Mouse (Mus musculus): ENCODE measurements at regions not wholly inside any gene's neighbourhood (a gene's known extent, or its start where the extent isn't known, plus 50 kb on each side); places are given as distances from the start of the nearest gene placed in this dataset.

DNA sequence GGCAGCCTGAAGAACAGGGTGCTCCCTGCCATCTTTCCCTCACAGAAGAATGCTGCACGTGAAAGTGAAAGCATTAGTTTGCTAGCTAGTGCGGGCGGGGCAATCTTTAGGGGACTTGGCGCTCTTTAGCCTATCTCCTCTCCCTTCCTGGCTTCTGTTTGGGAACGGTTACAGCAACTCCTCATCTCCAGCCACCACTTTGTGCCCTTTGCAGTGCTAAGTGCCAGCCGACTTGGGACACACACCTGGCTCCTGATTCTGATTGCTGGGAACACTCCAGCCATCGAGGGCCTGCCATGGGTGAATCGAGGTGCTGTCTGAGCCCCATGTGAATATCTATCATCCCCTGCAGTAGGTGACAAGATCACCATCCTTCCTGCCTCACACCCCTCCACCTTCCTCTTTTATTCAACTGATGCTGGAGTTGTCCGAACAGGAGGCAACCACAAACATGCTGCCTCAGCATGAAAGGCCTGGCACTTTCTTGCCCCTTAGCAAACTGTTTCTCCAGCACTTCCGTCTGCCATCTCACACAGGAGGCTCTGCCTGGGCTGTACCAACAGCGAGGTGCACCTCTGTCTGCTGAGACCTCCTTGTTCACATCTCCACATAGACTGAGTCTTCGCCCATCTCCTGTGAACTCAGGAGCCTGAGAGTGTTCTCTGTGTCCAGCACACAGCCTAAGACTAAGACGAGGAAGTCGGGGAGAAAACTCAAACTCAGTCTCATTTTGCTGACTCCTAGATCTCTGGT is 66.2 kb upstream of the Glrp1 start:
- no peak for DNase-seq (ENCODE audit: low spot score in 2 of 2)

DNA sequence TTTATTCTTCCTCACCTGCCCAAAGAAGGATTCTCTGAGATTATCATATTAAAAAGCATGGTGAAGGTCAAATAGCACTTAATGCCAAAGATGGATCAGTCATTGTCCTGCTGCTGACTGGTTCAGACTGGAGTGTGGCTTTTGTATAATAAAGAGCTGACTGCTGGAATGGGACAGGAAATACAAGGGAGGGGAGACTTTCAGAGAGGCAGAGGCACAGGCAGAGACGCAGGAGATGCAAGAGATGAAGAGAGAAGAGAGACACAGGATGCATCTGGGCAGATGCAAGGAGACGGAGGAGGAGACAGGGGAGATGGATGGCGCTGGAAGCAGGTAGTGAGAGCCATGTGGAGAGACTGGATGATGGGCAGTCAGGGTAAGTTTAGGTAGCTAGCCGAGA is 65.4 kb upstream of the Glrp1 start:
- DNase-seq (ENCODE audit: low spot score in 2 of 2): no peak

DNA sequence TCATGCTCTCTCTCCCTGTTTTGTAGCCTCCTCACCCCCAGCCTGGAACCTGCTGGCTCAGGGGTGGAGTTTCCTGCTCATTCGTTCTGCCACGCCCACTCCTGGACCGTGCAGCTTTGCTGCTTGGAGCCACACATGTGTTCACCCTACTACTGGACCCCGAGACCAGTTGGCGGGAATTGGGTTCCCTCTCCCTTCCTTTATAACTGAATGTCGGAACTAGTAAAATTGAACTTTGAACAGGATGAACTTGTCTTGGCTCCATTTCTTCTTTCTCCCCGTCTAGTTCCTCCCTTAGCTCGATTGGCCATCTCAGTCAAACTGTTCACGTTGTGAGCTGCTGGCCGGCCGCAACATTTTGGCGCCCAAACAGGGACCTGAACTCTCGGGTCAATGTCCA is 62.3 kb upstream of the Glrp1 start:
- DNase-seq (ENCODE audit: low spot score in 2 of 2): no peak

DNA sequence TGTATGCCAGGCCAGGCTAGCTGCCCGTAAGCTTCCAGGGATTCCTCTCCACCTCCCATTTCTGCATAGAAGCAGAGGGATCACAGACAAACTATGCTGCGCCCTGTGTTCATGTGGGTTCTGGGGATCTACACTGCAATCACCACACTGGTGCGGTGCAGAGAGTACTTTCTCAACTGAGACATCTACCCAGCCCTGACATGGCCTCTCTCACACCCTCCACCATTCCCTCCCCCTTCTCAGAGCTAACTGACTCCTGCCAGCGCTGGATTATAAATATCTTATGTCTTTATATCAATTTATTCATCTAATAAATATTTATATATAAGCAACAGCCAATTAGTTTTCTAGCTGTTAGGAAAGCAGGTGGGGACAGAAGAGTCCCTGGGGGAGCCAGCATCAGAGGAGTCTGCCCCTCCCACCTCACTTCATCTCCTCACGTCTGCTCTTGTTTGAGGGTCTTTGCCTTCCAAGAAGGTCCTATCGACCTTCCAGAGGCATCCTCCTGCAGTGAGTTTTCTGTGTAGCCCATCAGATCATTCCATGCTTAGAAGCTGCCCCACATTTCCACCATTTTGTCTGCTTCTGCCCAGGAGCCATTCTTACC is 58.7 kb upstream of the Glrp1 start:
- no peak for DNase-seq (ENCODE audit: low spot score in 2 of 2)

DNA sequence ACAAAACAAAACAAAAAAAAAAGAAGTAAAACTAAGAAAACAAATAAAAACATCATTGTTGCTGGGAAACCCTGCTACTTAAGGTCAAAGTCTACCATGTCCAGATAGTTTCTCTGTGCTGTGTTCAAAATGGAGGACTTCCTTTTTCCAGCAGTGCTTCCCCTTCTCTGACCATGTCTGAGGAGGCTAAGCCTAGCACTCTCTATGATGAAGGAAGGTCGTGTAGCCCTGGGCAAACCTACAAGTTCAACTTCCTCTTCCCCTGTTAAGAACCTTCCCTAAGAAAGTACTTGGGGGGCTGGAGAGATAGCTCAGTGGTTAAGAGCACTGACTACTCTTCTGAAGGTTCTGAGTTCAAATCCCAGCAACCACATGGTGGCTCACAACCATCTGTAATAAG is 57.3 kb upstream of the Glrp1 start:
- no peak for DNase-seq (ENCODE audit: low spot score in 2 of 2)

DNA sequence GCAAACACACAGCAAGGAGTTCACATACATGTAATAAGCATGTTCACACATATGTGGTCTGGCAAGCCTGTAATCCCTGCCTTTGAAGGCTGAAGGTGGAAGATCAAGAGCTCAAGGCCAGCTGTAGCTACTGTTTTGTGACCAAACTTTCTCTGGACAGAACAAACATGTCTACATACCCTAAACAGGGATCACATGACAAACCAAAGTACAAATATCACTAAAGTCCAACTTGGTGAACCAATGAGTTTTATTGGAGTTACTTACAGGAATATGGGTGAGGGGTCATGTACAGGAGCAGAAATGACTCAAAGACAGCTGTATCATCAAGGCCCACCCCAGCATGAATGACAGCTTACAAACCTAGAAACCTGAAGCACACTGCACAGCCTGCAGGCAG is 56.6 kb upstream of the Glrp1 start:
- no peak for DNase-seq (ENCODE audit: low spot score in 2 of 2)

DNA sequence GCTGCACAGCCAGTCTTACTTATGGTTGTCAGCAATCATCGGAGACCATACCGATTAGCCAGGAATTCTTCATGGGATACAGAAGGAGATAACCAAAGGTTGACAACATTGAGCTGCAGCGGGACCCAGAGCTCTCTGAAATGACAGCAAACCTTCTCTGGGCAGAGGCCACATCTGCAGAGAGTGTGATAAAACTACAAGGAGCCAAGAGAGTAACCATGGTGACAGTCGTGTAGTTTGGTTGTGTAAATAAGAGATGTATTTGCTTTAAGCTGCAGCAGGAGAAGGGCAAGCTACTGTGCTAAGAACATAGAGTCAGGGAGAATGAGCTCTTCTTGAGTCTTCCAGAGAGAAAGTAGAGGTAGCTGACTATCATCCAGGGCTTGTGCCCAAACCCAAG is 55.0 kb upstream of the Glrp1 start:
- DNase-seq (ENCODE audit: low spot score in 2 of 2): no peak

DNA sequence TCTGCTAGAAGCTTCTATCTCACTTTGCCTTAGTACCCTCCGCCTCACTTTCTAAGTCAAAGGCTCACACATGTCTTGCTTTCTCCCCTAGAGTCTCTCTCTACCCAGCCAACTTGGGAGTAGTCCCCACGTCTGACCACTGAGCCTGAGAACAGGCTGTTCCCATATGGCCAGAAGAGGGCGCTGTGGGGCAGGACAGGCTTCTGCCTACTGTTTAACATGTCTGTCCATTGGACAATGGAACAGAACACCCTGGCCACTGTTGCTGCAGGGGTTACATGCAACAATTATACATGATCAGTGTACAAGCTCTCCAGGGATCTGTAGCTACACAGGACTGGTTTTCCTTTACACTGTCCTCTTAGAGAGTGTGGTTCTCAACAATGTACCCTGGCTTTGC is 52.5 kb upstream of the Glrp1 start:
- peak; percentile 51 to 67 for DNase-seq (ENCODE audit: low spot score in 2 of 2)

DNA sequence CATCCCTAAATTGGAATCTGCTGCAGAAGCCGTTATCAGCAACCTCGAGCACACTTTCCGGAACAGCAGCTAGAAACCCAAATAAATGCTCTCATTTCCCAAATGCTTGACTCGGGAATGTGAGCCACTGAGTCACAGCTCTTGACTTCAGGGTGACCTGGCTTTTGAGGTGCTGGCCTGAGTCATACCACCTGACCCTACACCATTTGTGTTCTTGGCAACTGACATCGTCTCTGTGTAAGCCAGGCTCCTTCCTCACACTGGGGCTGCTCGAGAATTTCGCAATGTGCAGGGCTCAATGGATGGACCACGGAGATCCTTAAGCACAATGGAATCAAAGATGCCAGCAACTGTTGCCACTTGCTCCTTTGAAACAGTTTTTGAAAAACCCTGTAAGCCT is 50.9 kb upstream of the Glrp1 start:
- DNase-seq (ENCODE audit: low spot score in 2 of 2): no peak
